Mouse (Mus musculus): ENCODE data around the gene Gsn. TPM values are rescaled to one million over a fixed set of nuclear protein-coding genes. Genes with fewer than 3 reads are reported as not detected.

Gene Gsn
- polyA plus RNA-seq, 1 experiment from 2014 or later = 327 TPM

Other genes starting within 250 kb of the Gsn start
- 0.37 TPM in 1 of 2 replicates, not detected in the other for gene Hc, start 194.9 kb upstream of the Gsn start, polyA plus RNA-seq (2015; fragmentation: Nextera tagmentation; extraction: Ambion mirVana)
- gene AI182371, start 154.8 kb upstream of the Gsn start, polyA plus RNA-seq (2015; fragmentation: Nextera tagmentation; extraction: Ambion mirVana) = 0.30 and 0.40 TPM in 2 replicates
- gene Cntrl, start 146.9 kb upstream of the Gsn start, polyA plus RNA-seq (2015; fragmentation: Nextera tagmentation; extraction: Ambion mirVana) = 23.3 and 24.3 TPM in 2 replicates
- 337 and 352 TPM in 2 replicates for gene Rab14, start 55.3 kb upstream of the Gsn start, polyA plus RNA-seq (2015; fragmentation: Nextera tagmentation; extraction: Ambion mirVana)
- 32.1 and 37.3 TPM in 2 replicates for gene Stom, start 80.6 kb downstream of the Gsn start, polyA plus RNA-seq (2015; fragmentation: Nextera tagmentation; extraction: Ambion mirVana)
- not detected in 2 replicates for gene 4930568D16Rik, start 111.3 kb downstream of the Gsn start, polyA plus RNA-seq (2015; fragmentation: Nextera tagmentation; extraction: Ambion mirVana)
- gene 4930402F06Rik, start 140.8 kb downstream of the Gsn start, polyA plus RNA-seq (2015; fragmentation: Nextera tagmentation; extraction: Ambion mirVana) = not detected in 2 replicates
- gene Ggta1, start 206.9 kb downstream of the Gsn start, polyA plus RNA-seq (2015; fragmentation: Nextera tagmentation; extraction: Ambion mirVana) = 33.5 and 38.3 TPM in 2 replicates